Mouse (Mus musculus) kidney, embryonic 14.5 days (tissue): ENCODE measurements at regions not wholly inside any gene's neighbourhood (a gene's known extent, or its start where the extent isn't known, plus 50 kb on each side); places are given as distances from the start of the nearest gene placed in this dataset.
A peak's percentile ranks its signal among the peaks of the same experiment; 100 is the strongest.

Source experiments
- ATAC-seq: fragments of 200-750 bp; cut with Nextera tagmentation; 2 replicates; pipeline ENCODE4 v1.8.0; 2017; ENCODE audit warnings: moderate number of reproducible peaks, mild to moderate bottlenecking, moderate TSS enrichment, moderate library complexity; ENCODE audit not compliant: low FRiP score, low TSS enrichment
- H3K27ac ChIP-seq: fragments of 300-500 bp; sonication (generic); 2 replicates; pipeline ENCODE4 v1.5.1; 2014; ENCODE audit warnings: low read depth, mild to moderate bottlenecking, low read length, moderate library complexity, mixed read lengths
- H3K27me3 ChIP-seq: fragments of 300-500 bp; sonication (generic); 2 replicates; pipeline ENCODE4 v1.6.1; 2014; ENCODE audit warnings: mild to moderate bottlenecking, low read length; ENCODE audit not compliant: control insufficient read depth, insufficient read depth
- H3K36me3 ChIP-seq: fragments of 300-500 bp; sonication (generic); 2 replicates; pipeline ENCODE4 v1.6.1; 2014; ENCODE audit warnings: low read length, mixed read lengths; ENCODE audit not compliant: control insufficient read depth, insufficient read depth
- H3K4me1 ChIP-seq: fragments of 300-500 bp; sonication (generic); 2 replicates; pipeline ENCODE4 v1.6.1; 2014; ENCODE audit warnings: low read length, mixed read lengths; ENCODE audit not compliant: control insufficient read depth, insufficient read depth
- H3K4me2 ChIP-seq: fragments of 300-500 bp; sonication (generic); replicated peaks from 2 replicates; pipeline ENCODE4 v1.6.1; 2014; ENCODE audit warnings: low read depth, mild to moderate bottlenecking, low read length
- H3K4me3 ChIP-seq: fragments of 300-500 bp; sonication (generic); 2 replicates; pipeline ENCODE4 v1.5.1; 2014; ENCODE audit warnings: mild to moderate bottlenecking, low read length
- H3K9ac ChIP-seq: fragments of 300-500 bp; sonication (generic); 2 replicates; pipeline ENCODE4 v1.6.1; 2014; ENCODE audit warnings: low read depth, mild to moderate bottlenecking, low read length, moderate library complexity
- H3K9me3 ChIP-seq: fragments of 300-500 bp; sonication (generic); 2 replicates; pipeline ENCODE4 v1.6.1; 2016; ENCODE audit warnings: low read length; ENCODE audit not compliant: control insufficient read depth
- WGBS: fragments of 180-500 bp; shearing (Covaris S2); extraction: QIAGEN DNeasy Blood & Tissue Kit; methylation state at CpG from one replicate; pipeline ENCODE4 v1.1.7; 2014; 5-methylcytosine and 5-hydroxymethylcytosine counted together

DNA sequence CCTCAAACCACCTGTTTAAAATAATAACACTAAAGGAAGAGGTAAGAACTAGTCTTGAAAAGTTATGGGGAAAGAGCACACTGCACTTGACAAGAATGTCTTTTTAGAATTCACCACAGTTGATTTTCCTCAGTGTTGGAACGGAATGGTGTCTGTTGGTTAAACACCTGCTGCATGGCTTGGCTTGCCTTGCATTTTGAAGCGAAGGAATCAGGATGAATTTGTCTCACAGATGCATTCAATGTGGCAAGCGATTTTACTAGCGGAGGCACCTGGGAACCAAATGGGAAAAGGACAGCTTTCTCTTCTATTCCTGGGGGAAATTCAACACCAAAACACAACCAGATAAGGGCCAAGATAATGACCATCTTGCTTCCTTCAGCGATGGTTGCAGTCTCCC lies 52.9 kb upstream of the Tbl1xr1 start:
- no peak overlapping the region for H3K4me2 ChIP-seq
- H3K27ac ChIP-seq, result no peak overlapping the region
- WGBS, result 76% methylated on average over 5 of the region's 5 CpGs
- H3K4me1 ChIP-seq, result peaks cover 13% of the 10 kb centered on the region; the same call in 1 of the 2 replicates
- no peaks in the 10 kb centered on the region for H3K9me3 ChIP-seq
- no peak overlapping the region for H3K4me3 ChIP-seq
- H3K9ac ChIP-seq, result no peak overlapping the region
- no peak for ATAC-seq
- no peaks in the 10 kb centered on the region for H3K36me3 ChIP-seq
- H3K27me3 ChIP-seq, result no peaks in the 10 kb centered on the region

DNA sequence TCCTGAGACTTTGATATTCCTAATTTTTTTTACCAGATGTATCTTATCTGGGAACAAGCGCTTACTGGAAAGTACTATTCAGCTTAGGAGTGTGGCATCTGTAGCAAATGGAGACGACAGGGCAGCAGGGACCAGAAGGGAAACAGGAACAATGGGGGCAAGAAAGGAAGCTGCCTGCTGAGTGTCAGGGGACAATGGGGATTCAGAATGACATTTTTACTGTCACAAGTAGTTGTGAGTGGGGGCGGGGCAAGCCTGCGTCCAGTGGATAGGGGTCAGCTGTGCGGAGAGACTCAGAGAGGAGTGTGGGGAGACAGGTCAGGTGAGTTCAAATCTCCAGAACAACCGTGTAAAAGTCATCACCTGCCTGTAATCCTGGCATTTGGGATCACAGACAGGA lies 52.3 kb upstream of the Tbl1xr1 start:
- no peak overlapping the region for H3K4me3 ChIP-seq
- no peak overlapping the region for H3K4me2 ChIP-seq
- no peaks in the 10 kb centered on the region for H3K36me3 ChIP-seq
- 16% methylated on average over 6 of the region's 6 CpGs for WGBS
- H3K9me3 ChIP-seq, result no peaks in the 10 kb centered on the region
- H3K27me3 ChIP-seq, result no peaks in the 10 kb centered on the region
- no peak overlapping the region for H3K27ac ChIP-seq
- peaks cover 13% of the 10 kb centered on the region; the same call in 1 of the 2 replicates for H3K4me1 ChIP-seq
- peak; percentile 41; the same call in 1 of the 2 replicates for ATAC-seq
- no peak overlapping the region for H3K9ac ChIP-seq

DNA sequence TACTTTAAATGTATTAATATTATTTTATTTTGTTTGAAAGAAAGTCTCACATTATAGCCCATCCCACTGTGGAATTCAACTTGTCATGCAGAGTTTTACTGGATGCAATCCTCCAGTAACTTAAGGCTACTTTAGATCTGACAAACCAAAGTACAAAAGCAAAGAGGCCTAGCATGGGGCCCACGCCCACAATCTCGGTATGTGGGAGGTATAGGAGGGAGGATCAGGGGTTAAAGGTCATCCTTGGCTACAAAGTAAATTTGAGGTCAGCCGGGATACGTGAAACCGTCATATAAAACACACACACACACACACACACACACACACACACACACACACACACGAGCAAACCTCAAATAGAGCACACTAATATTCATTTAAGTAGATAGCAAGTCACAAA lies 51.3 kb upstream of the Tbl1xr1 start:
- H3K9ac ChIP-seq, result no peak overlapping the region
- no peaks in the 10 kb centered on the region for H3K36me3 ChIP-seq
- 0 out of 2 replicates have a peak, but pooled peaks have one; percentile 21 for ATAC-seq
- no peak overlapping the region for H3K4me2 ChIP-seq
- H3K9me3 ChIP-seq, result no peaks in the 10 kb centered on the region
- H3K4me3 ChIP-seq, result no peak overlapping the region
- no peaks in the 10 kb centered on the region for H3K27me3 ChIP-seq
- no peak overlapping the region for H3K27ac ChIP-seq
- H3K4me1 ChIP-seq, result peaks cover 13% of the 10 kb centered on the region; the same call in 1 of the 2 replicates
- 14% methylated on average over 6 of the region's 6 CpGs for WGBS

DNA sequence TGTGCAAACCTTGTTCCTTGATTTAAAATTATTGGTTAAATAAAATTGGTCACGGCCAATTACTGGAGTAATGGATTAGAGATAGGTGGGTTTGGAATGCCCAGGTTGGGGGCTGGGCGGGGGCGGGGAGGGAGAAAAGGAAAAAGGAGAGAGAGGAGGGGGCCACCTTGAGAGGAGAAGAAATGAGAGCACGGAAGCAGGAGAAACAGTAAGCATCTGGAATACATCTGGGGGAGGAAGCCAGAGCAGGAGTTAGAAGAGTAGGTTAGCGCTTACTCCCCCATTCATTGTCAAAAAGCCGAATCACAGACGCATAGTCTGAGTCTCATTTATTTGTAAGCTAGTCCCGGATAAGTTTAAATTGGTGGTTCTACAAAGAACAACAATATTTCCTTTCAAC lies 50.8 kb upstream of the Tbl1xr1 start:
- H3K9ac ChIP-seq, result no peak overlapping the region
- no peak overlapping the region for H3K27ac ChIP-seq
- H3K36me3 ChIP-seq, result no peaks in the 10 kb centered on the region
- ATAC-seq, result no peak
- no peak overlapping the region for H3K4me3 ChIP-seq
- no peak overlapping the region for H3K4me2 ChIP-seq
- 42% methylated on average over 8 of the region's 8 CpGs for WGBS
- H3K4me1 ChIP-seq, result peaks cover 13% of the 10 kb centered on the region; the same call in 1 of the 2 replicates
- no peaks in the 10 kb centered on the region for H3K27me3 ChIP-seq
- no peaks in the 10 kb centered on the region for H3K9me3 ChIP-seq
